Mouse (Mus musculus) lung, embryonic 16.5 days (tissue): ENCODE measurements at regions not wholly inside any gene's neighbourhood (a gene's known extent, or its start where the extent isn't known, plus 50 kb on each side); places are given as distances from the start of the nearest gene placed in this dataset.

Source experiments
- ATAC-seq: fragments of 200-750 bp; cut with Nextera tagmentation; 2 replicates; pipeline ENCODE4 v1.8.0; 2017; ENCODE audit warnings: low read depth, mild to moderate bottlenecking, moderate library complexity
- H3K27ac ChIP-seq: fragments of 300-500 bp; sonication (generic); 2 replicates; pipeline ENCODE4 v1.5.1; 2014; ENCODE audit warnings: mild to moderate bottlenecking, control low read depth, low read length
- H3K27me3 ChIP-seq: fragments of 300-500 bp; sonication (generic); 2 replicates; pipeline ENCODE4 v1.6.1; 2014; ENCODE audit warnings: low read depth, low read length, mixed read lengths; ENCODE audit not compliant: control insufficient read depth, insufficient read depth
- H3K36me3 ChIP-seq: fragments of 300-500 bp; sonication (generic); 2 replicates; pipeline ENCODE4 v1.6.1; 2014; ENCODE audit warnings: low read length; ENCODE audit not compliant: control insufficient read depth, insufficient read depth
- H3K4me1 ChIP-seq: fragments of 300-500 bp; sonication (generic); replicated peaks from 2 replicates; pipeline ENCODE4 v1.6.1; 2014; ENCODE audit warnings: low read length, mixed read lengths; ENCODE audit not compliant: control insufficient read depth, insufficient read depth
- H3K4me2 ChIP-seq: fragments of 300-500 bp; sonication (generic); 2 replicates; pipeline ENCODE4 v1.6.1; 2014; ENCODE audit warnings: low read depth, low read length, control low read depth
- H3K4me3 ChIP-seq: fragments of 300-500 bp; sonication (generic); 2 replicates; pipeline ENCODE4 v1.5.1; 2014; ENCODE audit warnings: mild to moderate bottlenecking, low read length, control low read depth
- H3K9ac ChIP-seq: fragments of 300-500 bp; sonication (generic); 2 replicates; pipeline ENCODE4 v1.6.1; 2014; ENCODE audit warnings: low read length, control low read depth
- H3K9me3 ChIP-seq: fragments of 300-500 bp; sonication (generic); 2 replicates; pipeline ENCODE4 v1.6.1; 2016; ENCODE audit warnings: low read length; ENCODE audit not compliant: control insufficient read depth
- WGBS: fragments of 180-500 bp; shearing (Covaris S2); extraction: QIAGEN DNeasy Blood & Tissue Kit; methylation state at CpG from one replicate; pipeline ENCODE4 v1.1.7; 2014; 5-methylcytosine and 5-hydroxymethylcytosine counted together

DNA sequence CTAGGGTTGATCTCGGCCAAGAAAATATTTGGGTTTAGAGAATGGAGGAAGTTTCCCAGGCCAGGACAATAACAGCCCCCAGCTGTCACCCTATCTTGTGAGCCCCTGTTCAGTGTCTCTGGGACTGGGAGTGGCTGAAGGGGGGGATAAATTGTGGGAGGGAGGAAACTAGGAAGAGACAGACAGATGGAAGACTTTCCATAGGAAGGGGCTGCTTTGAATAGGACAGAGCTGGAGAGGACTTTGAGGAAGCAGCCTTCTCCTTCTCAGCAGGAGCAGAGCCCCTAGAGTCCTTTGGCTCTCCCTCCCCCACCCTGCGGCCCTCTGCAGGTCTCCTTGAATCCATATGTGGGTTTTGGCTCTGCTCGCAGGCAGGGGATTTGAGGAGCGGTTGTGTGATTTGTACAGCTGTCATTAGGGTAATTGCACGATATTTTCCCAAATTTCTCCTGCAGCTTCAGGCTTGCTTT lies 91.6 kb downstream of the H2al1j start:
- peak; percentile 66 for ATAC-seq
- Histone ChIP-seq H3K27ac (peak overlapping the region; percentile 10), H3K4me1 (peaks cover 14% of the 10 kb centered on the region), H3K9ac (no peak overlapping the region), H3K4me2 (no peak overlapping the region), H3K4me3 (no peak overlapping the region), H3K9me3 (no peaks in the 10 kb centered on the region), H3K27me3 (no peaks in the 10 kb centered on the region), H3K36me3 (no peaks in the 10 kb centered on the region)
- WGBS: 38% methylated on average over 5 of the region's 5 CpGs

DNA sequence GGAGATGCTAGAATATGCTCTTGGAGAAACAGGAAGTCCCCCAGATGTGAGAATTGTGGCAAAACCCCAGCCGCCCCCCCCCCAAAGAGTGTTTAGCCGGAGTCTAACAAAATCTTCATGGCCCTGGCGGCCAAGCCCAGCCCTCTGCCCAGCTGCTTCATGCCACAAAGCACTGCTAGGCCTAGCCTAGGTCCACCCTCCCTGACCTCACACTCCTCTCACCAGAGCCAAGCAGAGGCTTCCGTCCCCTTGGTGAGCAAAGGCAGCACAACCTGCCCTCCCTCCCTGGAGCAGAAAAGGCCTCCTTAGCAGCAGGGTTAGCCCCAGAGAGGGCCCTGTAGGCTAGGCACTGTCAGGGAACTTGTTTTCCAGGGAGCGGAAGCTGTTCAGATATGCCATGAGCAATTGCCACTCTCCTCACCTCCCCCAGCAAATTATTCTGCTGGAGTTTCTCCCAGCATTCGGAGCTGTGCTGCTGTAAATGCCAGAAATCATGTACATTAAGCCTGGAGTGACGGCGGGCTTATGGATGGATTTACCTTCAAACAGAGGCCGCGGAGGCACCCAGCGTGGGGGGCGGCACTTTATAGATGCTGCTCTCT lies 104.9 kb downstream of the H2al1j start:
- no peaks in the 10 kb centered on the region for H3K36me3 ChIP-seq
- peaks cover 18% of the 10 kb centered on the region; the same call in 1 of the 2 replicates for H3K4me1 ChIP-seq
- WGBS: 67% methylated on average over 11 of the region's 12 CpGs
- H3K27me3 ChIP-seq: no peaks in the 10 kb centered on the region; the same call in 1 of the 2 replicates
- H3K9ac ChIP-seq: no peak overlapping the region
- H3K4me2 ChIP-seq: no peak overlapping the region
- H3K9me3 ChIP-seq: no peaks in the 10 kb centered on the region
- ATAC-seq: peak; percentile 79
- peak overlapping the region; percentile 70 for H3K27ac ChIP-seq
- no peak overlapping the region for H3K4me3 ChIP-seq

DNA sequence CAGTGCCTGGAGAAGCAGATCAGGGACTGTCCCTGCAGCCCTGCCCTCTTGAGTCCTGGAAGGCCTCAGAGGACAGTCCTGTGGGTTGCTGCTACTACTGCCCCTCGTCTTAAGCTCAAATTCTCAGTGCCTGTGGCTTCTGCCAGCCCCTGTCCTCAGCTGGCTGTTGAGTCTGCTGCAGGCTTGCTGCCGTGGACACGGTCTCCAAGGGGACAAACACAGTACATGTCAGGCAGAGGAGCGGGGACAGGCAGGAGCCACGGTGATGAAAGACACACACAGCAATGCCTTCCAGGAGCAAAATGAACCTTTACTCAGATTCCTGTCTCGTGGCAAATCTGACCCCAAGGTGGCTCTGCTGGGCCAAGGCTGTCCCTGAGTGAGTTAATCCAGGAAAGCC lies 107.7 kb downstream of the H2al1j start:
- 44% methylated on average over 6 of the region's 6 CpGs for WGBS
- Histone ChIP-seq H3K27ac (no peak overlapping the region), H3K4me1 (peaks cover 18% of the 10 kb centered on the region; the same call in 1 of the 2 replicates), H3K4me3 (no peak overlapping the region), H3K27me3 (no peaks in the 10 kb centered on the region; the same call in 1 of the 2 replicates), H3K4me2 (no peak overlapping the region), H3K9me3 (no peaks in the 10 kb centered on the region), H3K9ac (no peak overlapping the region), H3K36me3 (no peaks in the 10 kb centered on the region)
- ATAC-seq: no peak

DNA sequence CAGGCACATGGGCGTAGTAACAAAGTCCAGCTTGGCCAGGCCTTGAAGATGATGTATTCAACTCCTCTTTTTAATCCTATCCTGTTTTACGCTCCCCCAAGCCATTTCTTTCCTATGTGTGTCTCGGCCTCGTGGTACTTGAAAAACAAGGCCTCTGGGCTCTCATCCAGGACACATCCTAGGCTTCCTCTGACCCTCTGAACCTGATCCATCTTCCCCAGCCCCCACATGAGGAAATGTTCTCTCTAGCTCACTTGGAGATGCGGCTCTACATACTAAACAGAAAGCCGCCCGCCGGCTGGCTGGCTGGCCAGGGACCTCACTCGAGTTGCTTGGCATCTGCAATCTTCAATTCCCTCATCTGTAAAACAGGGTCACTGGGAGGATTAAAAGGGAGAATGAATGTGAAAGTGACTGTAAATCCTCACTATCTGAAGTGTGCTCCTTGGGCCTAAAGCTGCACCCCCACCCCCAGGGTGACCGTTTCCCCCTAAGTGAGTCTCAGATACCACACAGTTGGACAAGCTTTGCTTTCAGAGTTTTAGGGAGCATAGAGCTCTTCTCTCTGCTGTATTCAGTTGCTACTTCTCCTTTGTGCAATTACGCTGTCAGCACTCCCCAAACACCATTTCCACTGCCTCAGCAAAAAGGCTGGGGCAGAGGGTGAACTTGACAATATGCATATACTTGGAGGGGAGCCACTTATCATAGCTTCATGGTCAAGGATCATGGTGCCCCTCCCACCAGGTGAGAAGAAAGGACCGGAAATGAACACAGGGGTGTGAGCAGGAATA lies 109.7 kb downstream of the H2al1j start:
- Histone ChIP-seq H3K4me1 (peaks cover 18% of the 10 kb centered on the region; the same call in 1 of the 2 replicates), H3K9ac (peak overlapping the region; percentile 26; the same call in 1 of the 2 replicates), H3K9me3 (no peaks in the 10 kb centered on the region), H3K4me2 (no peak overlapping the region), H3K27ac (peak overlapping the region; percentile 80), H3K4me3 (no peak overlapping the region), H3K36me3 (no peaks in the 10 kb centered on the region), H3K27me3 (no peaks in the 10 kb centered on the region; the same call in 1 of the 2 replicates)
- 33% methylated on average over 12 of the region's 12 CpGs for WGBS
- ATAC-seq: peak; percentile 74

DNA sequence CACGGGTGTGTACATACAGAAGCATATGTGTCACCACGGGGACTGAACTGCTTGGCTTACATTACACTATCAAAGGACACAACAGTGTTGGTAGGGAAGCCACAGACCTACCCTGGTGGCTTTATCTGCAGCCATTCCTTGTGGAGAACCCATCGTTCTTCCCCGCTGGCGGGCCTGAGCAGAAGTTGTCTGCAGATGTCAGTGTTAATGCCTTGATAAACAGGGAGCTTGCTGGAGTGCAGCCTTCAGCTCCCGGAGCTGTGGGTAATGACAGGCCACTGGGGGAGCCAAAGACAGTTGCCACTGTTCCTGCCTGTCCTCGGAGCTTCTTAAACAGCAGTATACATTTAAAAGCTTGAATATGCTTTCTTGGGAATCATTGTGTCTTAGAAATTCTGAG lies 115.9 kb downstream of the H2al1j start:
- H3K36me3 ChIP-seq: no peaks in the 10 kb centered on the region
- H3K9me3 ChIP-seq: no peaks in the 10 kb centered on the region
- no peak overlapping the region for H3K4me2 ChIP-seq
- H3K27ac ChIP-seq: no peak overlapping the region
- ATAC-seq: peak; percentile 45; the same call in 1 of the 2 replicates
- H3K9ac ChIP-seq: no peak overlapping the region
- no peaks in the 10 kb centered on the region for H3K27me3 ChIP-seq
- 41% methylated on average over 7 of the region's 7 CpGs for WGBS
- no peak overlapping the region for H3K4me3 ChIP-seq
- H3K4me1 ChIP-seq: 0 out of 2 replicates have a peak, but pooled peaks cover 3% of the 10 kb centered on the region

DNA sequence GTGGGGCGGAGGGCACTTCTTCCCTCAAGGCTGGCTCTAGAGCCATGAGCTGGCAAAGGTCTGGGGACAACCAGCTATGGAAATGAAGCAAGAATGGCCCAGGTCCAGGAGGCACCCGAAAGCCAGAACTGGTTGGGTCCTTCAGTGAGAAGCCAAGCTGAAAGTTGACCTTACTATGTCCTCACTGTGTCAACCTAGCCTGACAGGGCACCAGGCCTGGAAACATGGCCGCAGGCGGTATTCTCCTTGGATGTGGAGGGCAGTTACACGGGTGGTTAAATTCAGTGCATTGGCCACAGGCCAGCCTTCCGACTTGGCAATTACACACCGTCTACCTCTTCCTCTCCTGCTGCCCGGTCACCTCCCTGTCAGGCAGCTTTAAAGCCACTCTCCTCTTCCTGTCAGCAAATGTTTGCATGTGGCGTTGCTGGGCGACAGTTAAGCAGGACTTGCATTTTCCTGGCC lies 116.7 kb downstream of the H2al1j start:
- Histone ChIP-seq H3K9ac (no peak overlapping the region), H3K27me3 (no peaks in the 10 kb centered on the region), H3K4me1 (0 out of 2 replicates have a peak, but pooled peaks cover 3% of the 10 kb centered on the region), H3K27ac (no peak overlapping the region), H3K4me2 (no peak overlapping the region), H3K36me3 (no peaks in the 10 kb centered on the region), H3K4me3 (no peak overlapping the region), H3K9me3 (no peaks in the 10 kb centered on the region)
- 45% methylated on average over 10 of the region's 10 CpGs for whole genome bisulfite sequencing
- peak; percentile 70 for ATAC-seq

DNA sequence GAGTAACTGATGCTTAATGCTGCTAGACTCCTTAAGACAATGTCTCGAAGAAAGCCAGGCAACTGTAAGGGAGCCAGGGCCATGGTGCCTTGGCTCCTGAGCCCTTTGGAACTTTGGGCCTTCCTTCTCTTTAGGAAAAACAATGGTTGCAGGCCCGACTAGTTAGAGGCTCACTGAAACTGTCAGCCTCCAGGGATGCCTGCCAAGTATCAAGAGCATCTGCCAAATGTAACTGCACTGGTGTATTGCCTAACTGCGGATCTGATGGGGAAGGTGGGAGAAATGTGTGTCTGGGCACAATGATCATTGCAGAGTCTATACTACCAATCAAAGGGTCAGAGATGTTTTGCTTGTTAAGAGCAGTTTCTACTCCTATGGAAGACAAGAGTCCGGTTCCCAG lies 121.1 kb downstream of the H2al1j start:
- Histone ChIP-seq H3K4me3 (no peak overlapping the region), H3K27me3 (no peaks in the 10 kb centered on the region), H3K4me2 (no peak overlapping the region), H3K4me1 (0 out of 2 replicates have a peak, but pooled peaks cover 3% of the 10 kb centered on the region), H3K27ac (no peak overlapping the region), H3K9me3 (no peaks in the 10 kb centered on the region), H3K36me3 (no peaks in the 10 kb centered on the region), H3K9ac (no peak overlapping the region)
- 53% methylated on average over 4 of the region's 4 CpGs for WGBS
- 0 out of 2 replicates have a peak, but pooled peaks have one; percentile 36 for ATAC-seq

DNA sequence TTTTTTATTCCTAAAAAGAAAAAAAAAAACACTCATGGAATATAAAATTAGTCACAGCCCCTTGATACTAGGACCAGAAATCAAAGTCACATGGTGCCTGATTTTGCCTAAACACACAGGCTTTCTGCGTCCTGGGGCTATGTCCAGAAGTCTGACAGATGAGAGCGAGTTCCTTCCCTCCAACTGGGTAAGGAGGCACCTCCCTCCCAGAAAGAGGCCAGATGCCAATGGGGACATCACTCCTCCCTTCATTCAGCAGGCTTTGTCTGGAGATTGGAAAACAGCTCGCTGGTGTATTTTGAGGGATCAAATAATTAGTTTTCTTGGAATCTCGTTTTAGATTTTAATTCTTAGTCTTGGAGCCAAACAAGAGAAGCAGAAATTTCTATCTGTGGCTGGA lies 130.9 kb downstream of the H2al1j start:
- H3K4me1 ChIP-seq: no peaks in the 10 kb centered on the region
- no peak overlapping the region for H3K4me2 ChIP-seq
- 46% methylated on average over 4 of the region's 4 CpGs for WGBS
- no peak overlapping the region for H3K9ac ChIP-seq
- H3K9me3 ChIP-seq: no peaks in the 10 kb centered on the region
- H3K27me3 ChIP-seq: no peaks in the 10 kb centered on the region
- no peak overlapping the region for H3K27ac ChIP-seq
- no peaks in the 10 kb centered on the region for H3K36me3 ChIP-seq
- no peak overlapping the region for H3K4me3 ChIP-seq
- no peak for ATAC-seq

DNA sequence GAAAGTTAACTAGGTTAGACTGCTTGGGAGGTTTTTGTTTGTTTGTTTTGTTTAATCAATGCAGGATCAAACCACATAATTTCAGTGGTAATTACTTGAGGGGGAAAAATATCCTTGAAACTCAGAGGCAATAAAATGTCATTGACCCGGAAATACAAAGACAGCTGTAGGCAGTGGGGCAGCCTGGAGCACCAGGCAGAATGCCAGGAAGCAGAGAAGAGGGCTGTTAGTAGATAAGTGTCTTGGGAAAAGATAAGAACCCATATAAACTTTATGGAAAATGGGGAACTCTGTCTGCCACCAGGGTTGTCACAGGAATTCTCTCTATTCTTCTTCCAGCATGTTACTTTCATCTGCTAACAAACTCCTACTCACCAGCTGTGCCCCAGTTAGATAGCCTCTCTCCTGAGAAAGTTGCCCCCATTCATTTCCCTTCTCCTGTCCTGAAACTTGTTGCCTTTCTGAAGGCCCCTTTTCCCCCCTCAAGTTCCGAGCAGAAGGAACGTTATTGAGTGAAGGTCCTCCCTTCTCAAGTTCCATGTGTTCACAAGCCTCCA lies 136.4 kb downstream of the H2al1j start:
- Histone ChIP-seq H3K27ac (no peak overlapping the region), H3K4me3 (no peak overlapping the region), H3K36me3 (no peaks in the 10 kb centered on the region), H3K9ac (no peak overlapping the region), H3K4me1 (no peaks in the 10 kb centered on the region), H3K9me3 (no peaks in the 10 kb centered on the region), H3K27me3 (no peaks in the 10 kb centered on the region), H3K4me2 (no peak overlapping the region)
- peak; percentile 54; the same call in 1 of the 2 replicates for ATAC-seq
- 28% methylated on average over 3 of the region's 3 CpGs for WGBS
